In the genomic region with DNA sequence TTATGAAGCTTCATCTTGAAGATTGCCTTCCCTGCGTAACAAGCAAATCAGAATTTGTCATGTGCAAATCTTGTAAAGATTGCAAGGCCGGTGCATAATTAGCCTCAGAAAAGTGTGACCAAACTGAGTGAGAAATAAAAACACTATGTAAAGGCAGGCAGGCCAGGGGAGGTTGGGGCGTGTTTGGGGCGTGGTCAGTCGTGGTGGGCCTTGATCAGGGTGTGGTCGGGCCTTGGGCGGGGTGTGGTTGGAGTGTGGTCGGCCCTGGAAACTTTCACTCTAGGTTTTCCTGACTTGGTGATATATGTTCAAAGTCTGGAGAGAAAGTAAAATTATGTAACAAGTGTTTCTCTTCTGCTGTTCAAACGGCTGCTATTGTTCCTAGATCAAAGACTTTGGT, we compare ENCODE assay signal across 8 mouse cellular contexts.
DNase-seq lines count a peak whose midpoint lies in the region; ATAC-seq and TF ChIP-seq lines count a peak whose summit lies in the region.

No protein-coding gene starts in this region.

- peak overlapping the region; percentile 6 to 39; a peak in 2 of 4 replicates for H3K4me3 ChIP-seq in liver, embryonic 14.5 days (ENCODE audit: insufficient read depth in 1 of 2, low read depth in 2 of 2, low read length in 2 of 2)
- no peak overlapping the region for H3K4me3 ChIP-seq in limb, embryonic 10.5 days

- 10% methylated on average over 9 of the region's 9 CpGs for WGBS in liver, embryonic 14.5 days (ENCODE audit: insufficient replicate concordance)
- 80% methylated on average over 9 of the region's 9 CpGs for WGBS in limb, embryonic 10.5 days

- peak overlapping the region; percentile 74 for H3K4me2 ChIP-seq in liver, embryonic 14.5 days (ENCODE audit: low read depth)

- H3K27me3 ChIP-seq in liver, embryonic 14.5 days (ENCODE audit: control insufficient read depth, insufficient read depth, low read length): no peaks in the 10 kb centered on the region; the same call in 1 of the 2 replicates
- H3K27me3 ChIP-seq in limb, embryonic 10.5 days (ENCODE audit: low read depth, poor library complexity, severe bottlenecking): no peaks in the 10 kb centered on the region

- peak overlapping the region; percentile 56; the same call in 1 of the 2 replicates for H3K9ac ChIP-seq in liver, embryonic 14.5 days (replicated peaks)

- ATAC-seq in liver, embryonic 14.5 days (ENCODE audit: insufficient read depth): peak; percentile 88

- no peak for TF ChIP-seq CTCF in liver, embryonic 14.5 days (IDR thresholded peaks at IDR 0.05; ENCODE audit: low read depth)

- peak overlapping the region; percentile 31 for H3K27ac ChIP-seq in liver, embryonic 14.5 days
- no peak overlapping the region for H3K27ac ChIP-seq in limb, embryonic 10.5 days

- DNase-seq in 3134 (ENCODE audit: extremely low read depth, insufficient read length, low spot score) (peak; percentile 89), R1 (ENCODE audit: low read depth, low spot score) (peak; percentile 27)
- peak; percentile 59 to 71 (median 68) for DNase-seq in liver, embryonic 14.5 days (ENCODE audit: low read depth in 3 of 3, low spot score in 3 of 3)
- DNase-seq in spleen, adult 18-20 months: peak; percentile 59 to 66
- DNase-seq in embryo, embryonic 10.5 days (ENCODE audit: low spot score): no peak
- no peak for DNase-seq in limb, embryonic 10.5 days (ENCODE audit: low spot score)
- DNase-seq in adrenal gland, adult 2 months: no peak
- no peak for DNase-seq in gastrocnemius, postnatal 36 days

- TF ChIP-seq EP300 in liver, embryonic 14.5 days (IDR thresholded peaks at IDR 0.05; ENCODE audit: low read depth): no peak

- no peaks in the 10 kb centered on the region for H3K36me3 ChIP-seq in liver, embryonic 14.5 days (replicated peaks; ENCODE audit: control insufficient read depth, insufficient read depth, low read depth)
- H3K36me3 ChIP-seq in limb, embryonic 10.5 days: no peaks in the 10 kb centered on the region

- H3K9me3 ChIP-seq in liver, embryonic 14.5 days (ENCODE audit: control insufficient read depth, low read length): no peaks in the 10 kb centered on the region
- no peaks in the 10 kb centered on the region for H3K9me3 ChIP-seq in limb, embryonic 10.5 days (replicated peaks)

- intact Hi-C loops in gastrocnemius, postnatal 36 days (cut with DNase I): no loop called here

- peaks cover 22 to 26% of the 10 kb centered on the region in 2 experiments for H3K4me1 ChIP-seq in liver, embryonic 14.5 days (replicated peaks; ENCODE audit: control insufficient read depth in 2 of 2, insufficient read depth in 2 of 2, low read length in 1 of 2)
- H3K4me1 ChIP-seq in limb, embryonic 10.5 days: peaks cover 30% of the 10 kb centered on the region

Comparison
In these comparisons a context has a peak if more than half of its experiments do, and no peak if none do; other contexts are left out.
1. DNase-seq: peak in 3134 (single experiment), R1 (single experiment), liver, embryonic 14.5 days (3 of 3) and spleen, adult 18-20 months (2 of 2); none in embryo, embryonic 10.5 days (single experiment), limb, embryonic 10.5 days (single experiment), adrenal gland, adult 2 months (single experiment) and gastrocnemius, postnatal 36 days (0 of 2).